Mouse (Mus musculus) liver, postnatal 0 days (tissue): Measurements from ENCODE around the gene Palld.

Experiments
- CTCF ChIP-seq: sonication (generic); IDR thresholded peaks from 2 replicates; pipeline ENCODE4 v1.5.1; 2016; ENCODE audit warnings: antibody characterized with exemption, low read depth
- EP300 ChIP-seq: IDR thresholded peaks from 2 replicates; pipeline ENCODE4 v1.6.1; 2016; ENCODE audit warnings: antibody characterized with exemption, low read depth, mild to moderate bottlenecking

DNA sequence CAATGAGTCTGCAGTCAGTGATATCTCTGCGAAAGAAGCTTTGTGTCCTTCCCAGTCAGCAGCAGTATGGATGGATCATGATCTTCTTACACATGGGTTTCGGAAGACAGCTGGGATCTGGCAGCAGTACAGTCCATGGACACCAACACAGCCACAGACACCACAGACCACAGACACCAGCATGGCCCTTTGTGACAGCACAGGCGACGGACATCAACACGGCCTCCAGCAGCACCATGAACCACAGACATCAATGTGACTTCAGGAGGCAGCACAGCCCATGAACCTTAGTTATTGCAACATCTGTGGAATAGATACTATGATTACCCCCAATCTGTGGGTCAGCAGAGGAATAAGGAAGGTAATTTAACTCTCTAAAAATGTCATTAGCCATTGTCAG is 10.3 kb upstream of the Palld start:
- TF ChIP-seq CTCF (no peak), EP300 (no peak)
